Mouse (Mus musculus) midbrain, embryonic 13.5 days (tissue): Measurements from ENCODE around the gene Wbp1. TPM values are rescaled to one million over a fixed set of nuclear protein-coding genes. Genes with fewer than 3 reads are reported as not detected.
"Not testable (repeated sequence)": the region's sequence is repeated elsewhere in the genome, so short reads cannot be mapped to it uniquely, and the experiment has no call there.

Source experiments
- ATAC-seq: fragments of 200-750 bp; cut with Nextera tagmentation; 2 replicates; pipeline ENCODE4 v1.8.0; 2017; ENCODE audit warnings: mild to moderate bottlenecking, moderate TSS enrichment, moderate library complexity
- H3K27ac ChIP-seq: fragments of 300-500 bp; sonication (generic); 2 replicates; pipeline ENCODE4 v1.5.1; 2015; ENCODE audit warnings: inconsistent platforms, mild to moderate bottlenecking, moderate library complexity
- H3K27me3 ChIP-seq: fragments of 300-500 bp; sonication (generic); 2 replicates; pipeline ENCODE4 v1.6.1; 2015; ENCODE audit warnings: mild to moderate bottlenecking, inconsistent platforms
- H3K36me3 ChIP-seq: fragments of 300-500 bp; sonication (generic); 2 replicates; pipeline ENCODE4 v1.6.1; 2015; ENCODE audit warnings: mild to moderate bottlenecking, inconsistent platforms
- H3K4me1 ChIP-seq: fragments of 300-500 bp; sonication (generic); replicated peaks from 2 replicates; pipeline ENCODE4 v1.6.1; 2015; ENCODE audit warnings: inconsistent platforms
- H3K4me2 ChIP-seq: fragments of 300-500 bp; sonication (generic); replicated peaks from 2 replicates; pipeline ENCODE4 v1.6.1; 2015; ENCODE audit warnings: moderate library complexity, mild to moderate bottlenecking, inconsistent platforms
- H3K4me3 ChIP-seq: fragments of 300-500 bp; sonication (generic); replicated peaks from 2 replicates; pipeline ENCODE4 v1.5.1; 2015; ENCODE audit warnings: mild to moderate bottlenecking, inconsistent platforms
- H3K9ac ChIP-seq: fragments of 300-500 bp; sonication (generic); replicated peaks from 2 replicates; pipeline ENCODE4 v1.6.1; 2015; ENCODE audit warnings: mild to moderate bottlenecking, inconsistent platforms
- H3K9me3 ChIP-seq: fragments of 300-500 bp; sonication (generic); 2 replicates; pipeline ENCODE4 v1.6.1; 2016; ENCODE audit warnings: mild to moderate bottlenecking, inconsistent platforms
- WGBS: fragments of 180-500 bp; shearing (Covaris S2); methylation state at CpG from one replicate; pipeline ENCODE4 v1.1.7; 2015; 5-methylcytosine and 5-hydroxymethylcytosine counted together
- polyA plus RNA-seq: library from polyadenylated mRNA; unstranded; fragments of >200 nt; fragmentation: Nextera tagmentation; extraction: Ambion mirVana; gene quantifications from 2 replicates; pipeline ENCODE4 v1.2.1, GENCODE M21; 2015

The Wbp1 gene
- polyA plus RNA-seq = 228 and 253 TPM in 2 replicates

- Histone ChIP-seq H3K9ac (peak within 1 kb of the TSS; percentile 92), H3K36me3 (peaks cover 33% of the 10 kb centered on the region), H3K4me3 (peak within 1 kb of the TSS; percentile 74), H3K4me2 (peak within 1 kb of the TSS; percentile 98), H3K4me1 (peaks cover 76% of the 10 kb centered on the region), H3K27me3 (no peaks in the 10 kb centered on the region), H3K27ac (peak within 1 kb of the TSS; percentile 99), H3K9me3 (no peaks in the 10 kb centered on the region)
- under 1% methylated on average over 38 of the region's 38 CpGs for WGBS
- ATAC-seq = peak; percentile 95
Observed at GRCm38 (mm10) chr6:83120930-83121862, at the start of gene Wbp1. Gene Wbp1 (minus strand): TSS chr6:83121559.

GRCm38 (mm10) chr6:83171063-83171462, 49.7 kb upstream of the Wbp1 start:
- H3K27ac ChIP-seq = 0 out of 2 replicates have a peak overlapping the region, but pooled peaks have one; percentile 79
- H3K9me3 ChIP-seq = no peaks in the 10 kb centered on the region
- 0 out of 2 replicates have a peak overlapping the region, but pooled peaks have one; percentile 0 for H3K4me3 ChIP-seq
- peak overlapping the region; percentile 62; the same call in 1 of the 2 replicates for H3K9ac ChIP-seq
- peaks cover 7% of the 10 kb centered on the region for H3K36me3 ChIP-seq
- no peak for ATAC-seq
- peak overlapping the region; percentile 50 for H3K4me2 ChIP-seq
- H3K27me3 ChIP-seq = no peaks in the 10 kb centered on the region
- H3K4me1 ChIP-seq = peaks cover 67% of the 10 kb centered on the region
- WGBS = 79% methylated on average over 5 of the region's 5 CpGs

GRCm38 (mm10) chr6:83169872-83170271, 48.5 kb upstream of the Wbp1 start:
- no peak overlapping the region for H3K4me3 ChIP-seq
- no peak overlapping the region for H3K27ac ChIP-seq
- ATAC-seq = no peak
- H3K4me1 ChIP-seq = peaks cover 71% of the 10 kb centered on the region
- WGBS = 86% methylated on average over 5 of the region's 5 CpGs
- no peak overlapping the region for H3K9ac ChIP-seq
- H3K27me3 ChIP-seq = no peaks in the 10 kb centered on the region
- H3K9me3 ChIP-seq = no peaks in the 10 kb centered on the region
- 0 out of 2 replicates have a peak, but pooled peaks cover 3% of the 10 kb centered on the region for H3K36me3 ChIP-seq
- no peak overlapping the region for H3K4me2 ChIP-seq

GRCm38 (mm10) chr6:83166243-83166630, 44.9 kb upstream of the Wbp1 start:
- H3K9me3 ChIP-seq = no peaks in the 10 kb centered on the region
- 0% methylated on average over 12 of the region's 12 CpGs for WGBS
- peaks cover 67% of the 10 kb centered on the region for H3K4me1 ChIP-seq
- H3K4me2 ChIP-seq = peak overlapping the region; percentile 79
- ATAC-seq = no peak
- H3K27me3 ChIP-seq = peaks cover 28% of the 10 kb centered on the region
- 0 out of 2 replicates have a peak, but pooled peaks cover 3% of the 10 kb centered on the region for H3K36me3 ChIP-seq
- H3K27ac ChIP-seq = peak overlapping the region; percentile 89
- peak overlapping the region; percentile 92 for H3K9ac ChIP-seq
- H3K4me3 ChIP-seq = peak overlapping the region; percentile 83

- Histone ChIP-seq H3K4me1 (peaks cover 62% of the 10 kb centered on the region), H3K4me2 (peak within 1 kb of the TSS; percentile 79), H3K9me3 (no peaks in the 10 kb centered on the region), H3K36me3 (0 out of 2 replicates have a peak, but pooled peaks cover 3% of the 10 kb centered on the region), H3K27me3 (peaks cover 33% of the 10 kb centered on the region), H3K4me3 (peak within 1 kb of the TSS; percentile 83), H3K27ac (peak within 1 kb of the TSS; percentile 89), H3K9ac (peak within 1 kb of the TSS; percentile 92)
- WGBS = under 1% methylated on average over 55 of the region's 58 CpGs
- ATAC-seq = peak; percentile 88
Observed at GRCm38 (mm10) chr6:83165607-83166242, 44.4 kb upstream of the Wbp1 start, which contains the start of gene Dctn1. Gene Dctn1 (plus strand): TSS chr6:83165920.

- Histone ChIP-seq H3K4me3 (peak overlapping the region; percentile 83), H3K9me3 (no peaks in the 10 kb centered on the region), H3K27ac (0 out of 2 replicates have a peak overlapping the region, but pooled peaks have one; percentile 89), H3K4me2 (peak overlapping the region; percentile 79), H3K4me1 (peaks cover 57% of the 10 kb centered on the region), H3K36me3 (0 out of 2 replicates have a peak, but pooled peaks cover 3% of the 10 kb centered on the region), H3K27me3 (peaks cover 39% of the 10 kb centered on the region), H3K9ac (peak overlapping the region; percentile 92)
- peak; percentile 49 for ATAC-seq
- 1% methylated on average over 6 of the region's 6 CpGs for WGBS
Observed at GRCm38 (mm10) chr6:83165026-83165606, 43.8 kb upstream of the Wbp1 start.

GRCm38 (mm10) chr6:83162701-83163100, 41.3 kb upstream of the Wbp1 start:
- Histone ChIP-seq H3K4me2 (peak overlapping the region; percentile 44), H3K9ac (no peak overlapping the region), H3K4me3 (peak overlapping the region; percentile 28), H3K27me3 (peaks cover 43% of the 10 kb centered on the region), H3K4me1 (peaks cover 34% of the 10 kb centered on the region), H3K27ac (no peak overlapping the region), H3K36me3 (no peaks in the 10 kb centered on the region), H3K9me3 (no peaks in the 10 kb centered on the region)
- WGBS = under 1% methylated on average over 8 of the region's 8 CpGs
- ATAC-seq = no peak

- no peak for ATAC-seq
- H3K36me3 ChIP-seq = no peaks in the 10 kb centered on the region
- peaks cover 28% of the 10 kb centered on the region for H3K4me1 ChIP-seq
- H3K27me3 ChIP-seq = peaks cover 43% of the 10 kb centered on the region
- H3K27ac ChIP-seq = no peak overlapping the region
- peak overlapping the region; percentile 51 for H3K9ac ChIP-seq
- WGBS = under 1% methylated on average over 49 of the region's 49 CpGs
- H3K4me3 ChIP-seq = peak overlapping the region; percentile 28
- H3K9me3 ChIP-seq = no peaks in the 10 kb centered on the region
- peak overlapping the region; percentile 44 for H3K4me2 ChIP-seq
Observed at GRCm38 (mm10) chr6:83161921-83162641, 40.7 kb upstream of the Wbp1 start.

- Histone ChIP-seq H3K27ac (no peak overlapping the region), H3K9ac (peak overlapping the region; percentile 51; the same call in 1 of the 2 replicates), H3K4me1 (peaks cover 25% of the 10 kb centered on the region), H3K4me2 (peak overlapping the region; percentile 44), H3K9me3 (no peaks in the 10 kb centered on the region), H3K36me3 (no peaks in the 10 kb centered on the region), H3K4me3 (peak overlapping the region; percentile 28), H3K27me3 (peaks cover 43% of the 10 kb centered on the region)
- no peak for ATAC-seq
- 6% methylated on average over 19 of the region's 19 CpGs for WGBS
Observed at GRCm38 (mm10) chr6:83161442-83161841, 40.1 kb upstream of the Wbp1 start.

GRCm38 (mm10) chr6:83159456-83159855, 38.1 kb upstream of the Wbp1 start:
- H3K4me3 ChIP-seq, H3K9ac ChIP-seq, H3K4me2 ChIP-seq, ATAC-seq, H3K27ac ChIP-seq, H3K9me3 ChIP-seq, H3K36me3 ChIP-seq: not testable (repeated sequence)
- H3K4me1 ChIP-seq = peaks cover 34% of the 10 kb centered on the region
- H3K27me3 ChIP-seq = peaks cover 43% of the 10 kb centered on the region
- WGBS = 11% methylated on average over 3 of the region's 3 CpGs

- Histone ChIP-seq H3K9ac (peak within 1 kb of the TSS; percentile 68), H3K4me2 (peak within 1 kb of the TSS; percentile 85), H3K4me3 (peak within 1 kb of the TSS; percentile 62), H3K27ac (peak within 1 kb of the TSS; percentile 47; the same call in 1 of the 2 replicates), H3K36me3 (peaks cover 14% of the 10 kb centered on the region), H3K4me1 (peaks cover 30% of the 10 kb centered on the region), H3K27me3 (peaks cover 15% of the 10 kb centered on the region), H3K9me3 (no peaks in the 10 kb centered on the region)
- WGBS = 1% methylated on average over 32 of the region's 32 CpGs
- ATAC-seq = peak; percentile 95
Observed at GRCm38 (mm10) chr6:83156259-83156684, 34.9 kb upstream of the Wbp1 start, which contains the start of the genes Wdr54 and 1700003E16Rik. Gene Wdr54 (minus strand): TSS chr6:83156397. Gene 1700003E16Rik (plus strand): TSS chr6:83156404.
